Mouse (Mus musculus): ENCODE results near the gene Ppm1h. TPM values are rescaled to one million over a fixed set of nuclear protein-coding genes. Genes with fewer than 3 reads are reported as not detected.

Ppm1h gene
- polyA plus RNA-seq (2014; fragmentation: Illumina TruSeq; extraction: RNeasy Lipid Tissue Mini Kit (QIAGEN cat#74804); ENCODE audit: low read depth, low replicate concordance): 19.5 TPM

GRCm38 (mm10) chr10:122678541-122679436, at the start of gene Ppm1h:
Ppm1h (plus strand) TSS chr10:122678762.

Other genes starting within 250 kb of the Ppm1h start
- 6.0 TPM for gene Avpr1a, start 230.3 kb upstream of the Ppm1h start, polyA plus RNA-seq (2014; fragmentation: Illumina TruSeq; extraction: RNeasy Lipid Tissue Mini Kit (QIAGEN cat#74804); ENCODE audit: low read depth, low replicate concordance)